Mouse (Mus musculus) forebrain, embryonic 13.5 days (tissue): ENCODE results near the gene Actr5. TPM values are rescaled to one million over a fixed set of nuclear protein-coding genes. Genes with fewer than 3 reads are reported as not detected.
A peak's percentile ranks its signal among the peaks of the same experiment; 100 is the strongest.

ENCODE experiments used
- ATAC-seq: fragments of 200-750 bp; cut with Nextera tagmentation; 2 replicates; pipeline ENCODE4 v1.8.0; 2017
- H3K27ac ChIP-seq: fragments of 300-500 bp; sonication (generic); 2 replicates; pipeline ENCODE4 v1.5.1; 2015; ENCODE audit warnings: inconsistent platforms, mild to moderate bottlenecking, moderate library complexity
- H3K27me3 ChIP-seq: fragments of 300-500 bp; sonication (generic); 2 replicates; pipeline ENCODE4 v1.6.1; 2015; ENCODE audit warnings: mild to moderate bottlenecking, inconsistent platforms
- H3K36me3 ChIP-seq: fragments of 300-500 bp; sonication (generic); 2 replicates; pipeline ENCODE4 v1.6.1; 2015; ENCODE audit warnings: mild to moderate bottlenecking, inconsistent platforms; ENCODE audit not compliant: poor library complexity, severe bottlenecking
- H3K4me1 ChIP-seq: fragments of 300-500 bp; sonication (generic); 2 replicates; pipeline ENCODE4 v1.6.1; 2015; ENCODE audit warnings: inconsistent platforms
- H3K4me2 ChIP-seq: fragments of 300-500 bp; sonication (generic); 2 replicates; pipeline ENCODE4 v1.6.1; 2015; ENCODE audit warnings: inconsistent platforms, mild to moderate bottlenecking, moderate library complexity
- H3K4me3 ChIP-seq: fragments of 300-500 bp; sonication (generic); 2 replicates; pipeline ENCODE4 v1.5.1; 2015; ENCODE audit warnings: mild to moderate bottlenecking, inconsistent platforms
- H3K9ac ChIP-seq: fragments of 300-500 bp; sonication (generic); 2 replicates; pipeline ENCODE4 v1.6.1; 2015; ENCODE audit warnings: mild to moderate bottlenecking, inconsistent platforms
- H3K9me3 ChIP-seq: fragments of 300-500 bp; sonication (generic); replicated peaks from 2 replicates; pipeline ENCODE4 v1.6.1; 2016; ENCODE audit warnings: inconsistent platforms
- WGBS: fragments of 180-500 bp; shearing (Covaris S2); methylation state at CpG from one replicate; pipeline ENCODE4 v1.1.7; 2015; 5-methylcytosine and 5-hydroxymethylcytosine counted together
- polyA plus RNA-seq: library from polyadenylated mRNA; unstranded; fragments of >200 nt; fragmentation: Nextera tagmentation; extraction: Ambion mirVana; gene quantifications from 2 replicates; pipeline ENCODE4 v1.2.1, GENCODE M21; 2015

The Actr5 gene
- polyA plus RNA-seq, 1 experiment from 2014 or later: 14.1 TPM

DNA sequence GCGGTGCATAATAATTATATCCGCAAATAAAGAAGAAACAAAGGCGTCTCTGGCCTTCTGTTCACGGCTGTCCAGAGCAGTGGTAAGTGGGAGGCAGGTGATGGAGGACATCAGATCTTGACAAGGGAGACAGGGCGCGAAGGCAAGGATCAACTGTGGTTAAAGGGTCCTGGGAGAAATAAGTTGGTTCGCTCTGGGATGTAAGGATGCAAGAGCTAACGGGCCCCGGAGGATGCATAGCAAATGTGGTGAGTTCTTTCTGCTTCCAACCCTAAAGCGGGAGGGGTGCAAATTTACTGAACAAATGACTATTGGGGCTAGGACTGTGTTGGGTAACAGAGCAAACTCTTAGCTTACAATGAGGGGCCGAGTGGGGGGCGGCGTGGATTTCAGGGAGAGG lies 9.0 kb upstream of the Actr5 start:
- H3K27ac ChIP-seq: peak overlapping the region; percentile 55
- peaks cover 7% of the 10 kb centered on the region; the same call in 1 of the 2 replicates for H3K36me3 ChIP-seq
- H3K27me3 ChIP-seq: peaks cover 94% of the 10 kb centered on the region
- peak overlapping the region; percentile 64 for H3K4me2 ChIP-seq
- ATAC-seq: no peak
- peak overlapping the region; percentile 54 for H3K4me3 ChIP-seq
- 2% methylated on average over 13 of the region's 13 CpGs for WGBS
- peak overlapping the region; percentile 85 for H3K9ac ChIP-seq
- H3K4me1 ChIP-seq: peaks cover 36% of the 10 kb centered on the region
- H3K9me3 ChIP-seq: no peaks in the 10 kb centered on the region

DNA sequence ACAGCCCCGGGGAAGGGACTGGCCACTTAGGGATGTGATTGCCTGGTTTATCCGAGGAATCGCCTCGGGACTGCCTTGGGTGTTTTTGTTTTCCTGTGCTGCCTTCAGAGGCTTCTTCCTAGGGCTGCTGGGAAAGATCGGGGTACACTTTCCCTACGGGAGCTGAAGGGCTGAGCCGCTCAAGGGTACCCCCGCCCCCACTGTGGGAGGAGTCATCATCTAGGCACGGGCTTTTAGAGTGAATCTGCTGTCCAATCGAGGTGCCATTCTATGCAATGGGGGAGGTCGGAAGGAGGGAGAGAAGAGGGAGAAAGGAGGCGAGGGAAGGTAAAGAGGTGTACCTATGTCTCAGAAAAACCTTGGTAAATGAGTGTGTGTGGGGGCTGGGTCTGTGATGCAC lies 8.4 kb upstream of the Actr5 start:
- Histone ChIP-seq H3K9me3 (no peaks in the 10 kb centered on the region), H3K4me3 (peak overlapping the region; percentile 54), H3K4me1 (peaks cover 31% of the 10 kb centered on the region), H3K4me2 (peak overlapping the region; percentile 64), H3K27me3 (peaks cover 94% of the 10 kb centered on the region), H3K27ac (peak overlapping the region; percentile 55), H3K9ac (peak overlapping the region; percentile 85), H3K36me3 (peaks cover 7% of the 10 kb centered on the region; the same call in 1 of the 2 replicates)
- peak; percentile 79 for ATAC-seq
- 1% methylated on average over 12 of the region's 12 CpGs for WGBS

DNA sequence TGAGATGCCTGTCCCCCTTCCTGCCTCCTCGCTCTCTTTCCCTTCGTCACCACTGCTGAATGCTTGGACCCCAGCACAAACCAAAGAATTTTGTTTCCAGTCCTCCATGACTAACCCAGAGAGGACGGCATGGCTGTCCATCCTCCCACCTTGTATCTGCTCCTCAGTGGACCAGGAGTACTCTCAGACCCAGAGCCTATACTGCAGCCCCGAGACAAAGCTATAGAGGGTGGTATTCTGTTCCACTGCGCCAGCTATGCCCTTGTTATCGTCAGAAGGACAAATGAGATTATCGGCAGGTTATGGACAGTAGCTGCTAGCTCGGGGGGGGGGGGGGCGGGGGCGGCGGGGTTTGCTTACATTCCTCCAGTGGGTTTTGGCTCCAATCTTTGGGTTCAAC lies 7.9 kb upstream of the Actr5 start:
- Histone ChIP-seq H3K36me3 (peaks cover 7% of the 10 kb centered on the region; the same call in 1 of the 2 replicates), H3K4me2 (peak overlapping the region; percentile 64), H3K9me3 (no peaks in the 10 kb centered on the region), H3K4me3 (peak overlapping the region; percentile 54), H3K27me3 (peaks cover 94% of the 10 kb centered on the region), H3K9ac (peak overlapping the region; percentile 43), H3K27ac (peak overlapping the region; percentile 55), H3K4me1 (peaks cover 31% of the 10 kb centered on the region)
- 9% methylated on average over 11 of the region's 11 CpGs for WGBS
- ATAC-seq: no peak

GRCm38 (mm10) chr2:158625231-158625630 lies 543 bp downstream of the Actr5 start:
- Histone ChIP-seq H3K27ac (peak overlapping the region; percentile 89), H3K4me2 (peak overlapping the region; percentile 86), H3K9ac (peak overlapping the region; percentile 92), H3K36me3 (peaks cover 25% of the 10 kb centered on the region), H3K9me3 (no peaks in the 10 kb centered on the region), H3K4me1 (peaks cover 23% of the 10 kb centered on the region), H3K27me3 (peaks cover 20% of the 10 kb centered on the region), H3K4me3 (peak overlapping the region; percentile 83)
- peak; percentile 67 for ATAC-seq
- WGBS: 0% methylated on average over 43 of the region's 44 CpGs

DNA sequence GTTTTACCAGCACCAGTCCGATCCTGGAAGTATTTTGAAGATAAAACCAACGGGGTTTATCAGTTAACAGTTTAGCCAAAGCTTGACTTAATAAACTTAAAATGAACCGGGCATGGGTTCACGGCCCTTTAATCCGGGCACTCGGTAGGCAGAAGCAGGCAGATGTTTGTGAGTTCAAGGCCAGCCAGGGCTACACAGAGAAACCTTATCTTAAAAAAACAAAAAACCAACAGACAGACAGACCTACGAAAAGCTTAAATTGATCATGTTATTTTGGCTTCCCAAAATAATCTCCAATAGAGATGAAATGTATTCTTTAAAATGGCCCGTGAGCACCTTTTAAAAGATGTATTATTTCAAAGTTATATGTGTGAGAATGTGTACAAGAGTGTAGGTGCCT lies 1.0 kb downstream of the Actr5 start:
- peak overlapping the region; percentile 92 for H3K9ac ChIP-seq
- H3K4me1 ChIP-seq: peaks cover 23% of the 10 kb centered on the region
- H3K4me2 ChIP-seq: peak overlapping the region; percentile 86
- no peak for ATAC-seq
- peaks cover 29% of the 10 kb centered on the region for H3K36me3 ChIP-seq
- no peaks in the 10 kb centered on the region for H3K9me3 ChIP-seq
- 40% methylated on average over 8 of the region's 8 CpGs for WGBS
- peak overlapping the region; percentile 83 for H3K4me3 ChIP-seq
- H3K27ac ChIP-seq: peak overlapping the region; percentile 89; the same call in 1 of the 2 replicates
- H3K27me3 ChIP-seq: peaks cover 16% of the 10 kb centered on the region

- 79% methylated on average over 3 of the region's 3 CpGs for WGBS
- ATAC-seq: no peak
- no peak overlapping the region for H3K4me3 ChIP-seq
- H3K4me1 ChIP-seq: peaks cover 23% of the 10 kb centered on the region
- H3K27me3 ChIP-seq: no peaks in the 10 kb centered on the region
- no peaks in the 10 kb centered on the region for H3K9me3 ChIP-seq
- no peak overlapping the region for H3K4me2 ChIP-seq
- H3K36me3 ChIP-seq: peaks cover 61% of the 10 kb centered on the region
- H3K27ac ChIP-seq: no peak overlapping the region
- no peak overlapping the region for H3K9ac ChIP-seq
These were observed 4.2 kb downstream of the Actr5 start for GRCm38 (mm10) chr2:158628858-158629257.

- WGBS: 74% methylated on average over 1 of the region's 1 CpGs
- no peak overlapping the region for H3K4me2 ChIP-seq
- no peaks in the 10 kb centered on the region for H3K27me3 ChIP-seq
- no peak overlapping the region for H3K9ac ChIP-seq
- peaks cover 23% of the 10 kb centered on the region for H3K4me1 ChIP-seq
- no peak overlapping the region for H3K4me3 ChIP-seq
- ATAC-seq: no peak
- no peak overlapping the region for H3K27ac ChIP-seq
- H3K9me3 ChIP-seq: no peaks in the 10 kb centered on the region
- peaks cover 64% of the 10 kb centered on the region for H3K36me3 ChIP-seq
These were observed 4.7 kb downstream of the Actr5 start for GRCm38 (mm10) chr2:158629414-158629813.

- Histone ChIP-seq H3K36me3 (peaks cover 89% of the 10 kb centered on the region), H3K9me3 (no peaks in the 10 kb centered on the region), H3K9ac (no peak overlapping the region), H3K27ac (no peak overlapping the region), H3K4me3 (no peak overlapping the region), H3K4me2 (no peak overlapping the region), H3K4me1 (peaks cover 6% of the 10 kb centered on the region), H3K27me3 (no peaks in the 10 kb centered on the region)
- 76% methylated on average over 5 of the region's 5 CpGs for WGBS
- no peak for ATAC-seq
These were observed 7.2 kb downstream of the Actr5 start for GRCm38 (mm10) chr2:158631873-158632272.

GRCm38 (mm10) chr2:158641869-158642268 lies 17.2 kb downstream of the Actr5 start:
- H3K4me2 ChIP-seq: no peak overlapping the region
- no peak overlapping the region for H3K4me3 ChIP-seq
- no peaks in the 10 kb centered on the region for H3K27me3 ChIP-seq
- H3K4me1 ChIP-seq: no peaks in the 10 kb centered on the region
- H3K36me3 ChIP-seq: peaks cover 44% of the 10 kb centered on the region
- no peaks in the 10 kb centered on the region for H3K9me3 ChIP-seq
- WGBS: 17% methylated on average over 2 of the region's 2 CpGs
- H3K27ac ChIP-seq: no peak overlapping the region
- H3K9ac ChIP-seq: no peak overlapping the region
- ATAC-seq: peak; percentile 70

DNA sequence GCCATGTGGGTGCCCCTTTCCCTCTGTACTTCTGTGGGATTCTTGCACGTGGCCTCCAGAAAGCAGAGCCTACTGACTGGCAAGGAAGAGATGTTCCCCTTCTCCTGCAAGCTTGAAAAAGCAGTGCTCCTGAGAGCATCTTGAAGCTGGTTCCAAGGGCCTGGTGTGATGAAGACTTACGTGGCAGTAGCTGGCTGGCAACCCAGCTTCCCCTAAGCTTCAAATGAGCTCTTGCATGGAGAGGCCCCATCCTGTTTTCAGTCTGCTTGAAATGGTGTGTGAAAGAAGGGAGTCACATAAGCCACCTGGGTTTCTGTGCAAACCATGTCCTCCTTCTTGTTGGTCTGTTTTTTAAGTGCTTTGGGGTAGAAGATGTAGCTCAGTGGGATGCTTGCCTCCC lies 17.9 kb downstream of the Actr5 start:
- Histone ChIP-seq H3K9me3 (no peaks in the 10 kb centered on the region), H3K9ac (no peak overlapping the region), H3K4me3 (no peak overlapping the region), H3K4me2 (no peak overlapping the region), H3K27ac (no peak overlapping the region), H3K4me1 (no peaks in the 10 kb centered on the region), H3K27me3 (no peaks in the 10 kb centered on the region), H3K36me3 (peaks cover 37% of the 10 kb centered on the region)
- ATAC-seq: no peak
- WGBS: 85% methylated on average over 2 of the region's 2 CpGs

DNA sequence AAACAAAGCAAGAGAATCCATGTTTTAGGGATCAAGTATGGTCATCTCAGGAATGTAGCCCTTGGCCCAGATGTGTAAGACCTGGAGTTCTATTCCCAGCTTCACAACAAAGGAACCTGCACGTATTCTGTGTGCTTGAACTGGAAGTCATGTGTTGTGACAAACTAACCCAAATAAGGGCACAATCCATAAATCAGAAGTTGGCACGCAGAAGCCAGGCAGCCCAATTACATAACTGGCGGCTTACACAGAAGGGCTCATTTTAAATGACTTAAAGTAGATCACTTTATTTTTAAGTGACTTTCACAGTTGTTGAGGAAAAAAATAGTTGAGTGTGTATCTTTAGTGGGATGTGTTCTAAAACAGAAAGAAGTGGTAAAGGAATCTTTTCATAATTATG lies 19.1 kb downstream of the Actr5 start:
- H3K36me3 ChIP-seq: peaks cover 25% of the 10 kb centered on the region
- H3K4me3 ChIP-seq: no peak overlapping the region
- H3K9ac ChIP-seq: no peak overlapping the region
- H3K4me2 ChIP-seq: no peak overlapping the region
- no peaks in the 10 kb centered on the region for H3K27me3 ChIP-seq
- no peaks in the 10 kb centered on the region for H3K4me1 ChIP-seq
- H3K9me3 ChIP-seq: no peaks in the 10 kb centered on the region
- ATAC-seq: no peak
- WGBS: 88% methylated on average over 3 of the region's 3 CpGs
- no peak overlapping the region for H3K27ac ChIP-seq

GRCm38 (mm10) chr2:158651159-158651908 lies 26.6 kb downstream of the Actr5 start:
- H3K9ac ChIP-seq: no peak overlapping the region
- no peaks in the 10 kb centered on the region for H3K9me3 ChIP-seq
- no peak overlapping the region for H3K4me3 ChIP-seq
- no peaks in the 10 kb centered on the region for H3K4me1 ChIP-seq
- no peak overlapping the region for H3K4me2 ChIP-seq
- H3K36me3 ChIP-seq: no peaks in the 10 kb centered on the region
- WGBS: 50% methylated on average over 7 of the region's 7 CpGs
- H3K27me3 ChIP-seq: 0 out of 2 replicates have a peak, but pooled peaks cover 5% of the 10 kb centered on the region
- no peak overlapping the region for H3K27ac ChIP-seq
- no peak for ATAC-seq
